Mouse (Mus musculus) testis, adult 2 months (tissue): ENCODE results near the gene Caskin1. TPM values are rescaled to one million over a fixed set of nuclear protein-coding genes. Genes with fewer than 3 reads are reported as not detected.

Source experiments
- H3K27ac ChIP-seq: fragments of 200-500 bp; 2 replicates; pipeline ENCODE4 v1.5.1; 2012; ENCODE audit warnings: low read depth, low read length; ENCODE audit not compliant: control insufficient read depth, insufficient read depth
- H3K27me3 ChIP-seq: fragments of 200-500 bp; 2 replicates; pipeline ENCODE4 v1.6.1; 2012; ENCODE audit warnings: mild to moderate bottlenecking, low read length, moderate library complexity; ENCODE audit not compliant: control insufficient read depth, insufficient read depth
- H3K36me3 ChIP-seq: fragments of 200-500 bp; 2 replicates; pipeline ENCODE4 v1.6.1; 2012; ENCODE audit warnings: mild to moderate bottlenecking, low read length; ENCODE audit not compliant: control insufficient read depth, insufficient read depth
- H3K4me1 ChIP-seq: fragments of 200-500 bp; 2 replicates; pipeline ENCODE4 v1.6.1; 2012; ENCODE audit warnings: low read length; ENCODE audit not compliant: control insufficient read depth, insufficient read depth
- H3K4me3 ChIP-seq: fragments of 200-500 bp; 2 replicates; pipeline ENCODE4 v1.5.1; 2012; ENCODE audit warnings: low read depth, mild to moderate bottlenecking, low read length, moderate library complexity, mixed read lengths; ENCODE audit not compliant: control insufficient read depth
- CTCF ChIP-seq: fragments of 200-500 bp; IDR thresholded peaks from 2 replicates; pipeline ENCODE4 v1.5.1; 2012; ENCODE audit warnings: low read depth, mild to moderate bottlenecking, inconsistent platforms, low read length, moderate library complexity; ENCODE audit not compliant: control insufficient read depth, insufficient read depth, insufficient replicate concordance
- POLR2A ChIP-seq: fragments of 200-500 bp; IDR thresholded peaks from 2 replicates; pipeline ENCODE4 v1.6.1; 2012; ENCODE audit warnings: low read depth, mild to moderate bottlenecking, inconsistent platforms, low read length, moderate library complexity; ENCODE audit not compliant: control insufficient read depth
- polyA plus RNA-seq: library from polyadenylated mRNA; depleted of rRNA; stranded (reverse); fragments of >200 nt; gene quantifications from 2 replicates; pipeline ENCODE4 v1.2.3, GENCODE M21; 2012

Caskin1 gene
- polyA plus RNA-seq, 1 experiment = 23.9 TPM

GRCm38 (mm10) chr17:24538950-24539349, 50.5 kb downstream of the Caskin1 start:
- no peak overlapping the region for H3K4me3 ChIP-seq
- no peaks in the 10 kb centered on the region for H3K27me3 ChIP-seq
- H3K4me1 ChIP-seq = peaks cover 2% of the 10 kb centered on the region; the same call in 1 of the 2 replicates
- TF ChIP-seq CTCF = no peak
- no peak overlapping the region for H3K27ac ChIP-seq
- H3K36me3 ChIP-seq = no peaks in the 10 kb centered on the region

GRCm38 (mm10) chr17:24540375-24540774, 52.0 kb downstream of the Caskin1 start:
- TF ChIP-seq CTCF (peak; percentile 55; the same call in 1 of the 2 replicates), POLR2A (no peak)
- no peaks in the 10 kb centered on the region for H3K27me3 ChIP-seq
- no peak overlapping the region for H3K27ac ChIP-seq
- no peaks in the 10 kb centered on the region for H3K36me3 ChIP-seq
- no peak overlapping the region for H3K4me3 ChIP-seq
- H3K4me1 ChIP-seq = peaks cover 2% of the 10 kb centered on the region; the same call in 1 of the 2 replicates

DNA sequence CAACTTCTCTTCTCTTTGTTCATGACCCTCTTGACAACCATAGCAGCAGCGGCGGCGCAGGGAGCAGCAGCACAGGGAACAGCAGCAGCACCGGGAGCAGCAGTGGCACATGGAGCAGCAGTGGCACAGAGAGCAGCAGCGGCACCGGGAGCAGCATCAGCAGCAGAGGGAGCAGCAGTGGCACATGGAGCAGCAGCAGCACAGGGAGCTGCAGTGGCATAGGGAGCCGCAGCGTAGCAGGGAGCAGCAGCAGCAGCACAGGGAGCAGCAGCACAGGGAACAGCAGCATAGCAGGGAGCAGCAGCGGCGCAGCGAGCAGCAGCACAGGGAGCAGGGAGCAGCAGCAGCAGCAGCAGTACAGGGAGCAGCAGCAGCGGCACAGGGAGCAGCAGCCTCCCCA, 56.2 kb downstream of the Caskin1 start:
- H3K4me1 ChIP-seq = peaks cover 2% of the 10 kb centered on the region
- no peak overlapping the region for H3K4me3 ChIP-seq
- no peak overlapping the region for H3K27ac ChIP-seq
- no peaks in the 10 kb centered on the region for H3K27me3 ChIP-seq
- TF ChIP-seq POLR2A (no peak), CTCF (no peak)
- H3K36me3 ChIP-seq = no peaks in the 10 kb centered on the region

- Histone ChIP-seq H3K4me3 (no peak overlapping the region), H3K36me3 (no peaks in the 10 kb centered on the region), H3K4me1 (peaks cover 2% of the 10 kb centered on the region), H3K27me3 (no peaks in the 10 kb centered on the region), H3K27ac (no peak overlapping the region)
- TF ChIP-seq POLR2A = no peak
- TF ChIP-seq CTCF = no peak
Observed at GRCm38 (mm10) chr17:24545247-24545646, 56.8 kb downstream of the Caskin1 start.

DNA sequence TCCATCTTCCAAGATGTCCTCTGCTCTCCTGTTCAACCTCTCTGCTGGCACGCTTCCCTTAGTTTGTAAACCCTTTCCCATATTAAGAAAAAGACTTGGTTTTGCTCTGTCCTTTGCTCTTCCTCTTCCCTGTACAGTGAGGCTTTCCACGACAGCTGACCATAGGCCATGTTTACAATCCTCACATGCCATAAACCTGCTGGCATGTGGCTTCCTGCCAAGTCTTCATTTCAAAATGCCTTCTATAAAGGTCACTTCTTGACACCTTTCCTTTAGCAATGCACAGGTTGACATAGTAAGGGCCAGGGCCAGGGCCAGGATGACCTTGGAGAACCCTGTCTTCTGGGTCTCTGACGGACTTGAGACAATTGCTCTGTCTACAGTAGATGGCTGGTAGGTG, 57.8 kb downstream of the Caskin1 start:
- TF ChIP-seq POLR2A (no peak), CTCF (no peak)
- Histone ChIP-seq H3K36me3 (no peaks in the 10 kb centered on the region), H3K4me1 (peaks cover 2% of the 10 kb centered on the region), H3K27me3 (no peaks in the 10 kb centered on the region), H3K27ac (no peak overlapping the region), H3K4me3 (no peak overlapping the region)

DNA sequence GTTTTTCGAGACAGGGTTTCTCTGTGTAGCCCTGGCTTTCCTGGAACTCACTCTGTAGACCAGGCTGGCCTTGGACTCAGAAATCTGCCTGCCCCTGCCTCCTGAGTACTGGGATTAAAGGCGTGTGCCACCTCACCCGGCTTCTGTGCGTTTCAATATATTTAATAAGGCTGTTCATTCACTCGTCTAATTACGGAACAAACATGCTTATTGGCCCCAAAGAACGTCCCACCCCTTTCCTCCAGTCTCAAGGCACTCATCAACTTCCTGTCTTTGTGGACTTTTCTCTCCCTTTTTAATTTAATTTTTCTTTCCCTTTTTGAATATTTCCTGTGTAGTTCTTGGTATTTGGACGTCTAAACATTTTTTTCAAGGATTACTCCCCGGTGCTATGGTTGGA, 60.0 kb downstream of the Caskin1 start:
- Histone ChIP-seq H3K4me3 (no peak overlapping the region), H3K27ac (no peak overlapping the region; the same call in 1 of the 2 replicates), H3K4me1 (peaks cover 2% of the 10 kb centered on the region), H3K27me3 (no peaks in the 10 kb centered on the region), H3K36me3 (no peaks in the 10 kb centered on the region)
- TF ChIP-seq CTCF (no peak), POLR2A (no peak)

DNA sequence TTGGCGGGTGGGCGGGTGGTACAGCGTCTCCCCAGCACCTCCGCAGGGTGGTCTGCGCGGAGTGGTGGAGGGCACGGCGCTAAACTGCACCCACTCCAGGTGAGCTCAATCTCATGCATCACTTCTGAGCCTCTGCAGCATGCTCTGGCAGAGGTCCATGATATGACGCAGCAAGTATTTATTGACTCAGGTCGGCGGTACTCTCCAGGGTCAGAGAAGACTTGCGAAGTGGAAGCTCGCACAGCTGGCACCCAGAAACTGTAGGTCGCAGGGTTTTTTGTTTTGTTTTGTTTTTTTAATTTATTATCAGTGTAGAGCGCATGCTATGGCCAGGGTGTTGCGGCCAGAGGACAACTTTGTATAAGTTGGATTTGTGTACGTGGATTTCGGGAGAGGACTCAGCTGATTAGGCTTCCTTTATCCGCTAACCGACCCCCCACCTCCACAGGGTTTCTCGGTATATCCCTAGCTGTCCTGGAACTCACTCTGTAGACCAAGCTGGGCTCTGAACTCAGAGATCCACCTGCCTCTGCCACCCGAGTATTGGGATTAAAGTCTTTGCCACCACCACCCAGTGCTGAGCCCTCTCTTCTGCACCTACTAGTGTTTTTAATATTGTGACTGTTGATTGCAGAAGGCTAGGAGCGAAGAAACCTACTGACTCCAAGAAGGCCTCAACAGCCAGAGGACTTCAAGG, 60.7 kb downstream of the Caskin1 start:
- H3K4me1 ChIP-seq = peaks cover 2% of the 10 kb centered on the region
- no peaks in the 10 kb centered on the region for H3K36me3 ChIP-seq
- no peak for TF ChIP-seq POLR2A
- TF ChIP-seq CTCF = no peak
- H3K27me3 ChIP-seq = no peaks in the 10 kb centered on the region
- peak overlapping the region; percentile 45 for H3K27ac ChIP-seq
- H3K4me3 ChIP-seq = peak overlapping the region; percentile 78
